Mouse (Mus musculus): Measurements from ENCODE around the gene Gm45713. TPM values are rescaled to one million over a fixed set of nuclear protein-coding genes. Genes with fewer than 3 reads are reported as not detected.

The Gm45713 gene
- polyA plus RNA-seq, 1 experiment from 2014 or later = 0.61 TPM

DNA sequence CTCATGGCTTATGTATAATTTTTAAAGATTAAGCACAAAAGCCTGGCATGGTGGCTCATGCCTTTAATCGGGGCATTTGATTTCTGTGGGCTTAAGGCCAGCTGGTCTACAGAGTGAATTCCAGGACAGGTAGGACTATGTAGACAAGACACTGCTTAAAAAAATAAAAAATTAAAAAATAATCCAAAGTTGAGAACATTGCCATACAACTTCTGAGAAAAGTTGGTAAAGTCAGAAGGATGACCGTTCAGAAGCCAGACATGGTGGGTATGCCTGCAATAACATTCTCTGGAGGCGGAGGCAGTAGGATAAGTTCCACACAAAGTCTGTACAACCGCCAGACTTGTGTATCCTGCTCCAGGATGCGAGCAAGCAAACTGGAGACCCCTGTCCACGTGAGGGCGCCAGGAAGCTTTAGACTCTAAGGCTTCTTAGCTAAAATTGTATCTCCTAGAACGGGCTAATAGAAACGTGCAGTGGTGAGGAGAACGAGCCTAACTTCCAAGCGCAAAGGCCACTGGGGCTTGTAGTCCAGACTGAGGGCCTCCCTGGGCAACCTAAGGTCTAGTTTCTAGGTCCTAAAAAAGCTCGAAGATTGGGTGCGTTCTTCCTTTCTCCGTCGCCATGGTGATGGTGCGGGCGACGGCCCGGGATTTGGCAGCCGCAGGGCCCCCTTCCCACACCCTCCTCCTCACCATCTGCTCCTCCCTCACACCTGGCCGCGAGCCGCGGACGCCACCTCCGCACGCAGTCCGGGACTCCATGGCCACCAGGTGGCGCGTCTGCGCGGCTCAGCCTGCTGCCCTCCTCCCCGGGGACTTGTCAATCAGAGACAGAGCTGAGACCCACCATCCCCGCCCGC is 25.8 kb upstream of the Gm45713 start:
- WGBS = 6% methylated on average over 29 of the region's 35 CpGs
- Histone ChIP-seq H3K4me3 (ENCODE audit: low read depth, low read length) (peak overlapping the region; percentile 41), H3K4me2 (ENCODE audit: low read depth, low read length) (peak overlapping the region; percentile 78), H3K9me3 (ENCODE audit: control insufficient read depth, low read length) (no peaks in the 10 kb centered on the region), H3K27me3 (replicated peaks; ENCODE audit: control insufficient read depth, insufficient read depth, low read length) (peaks cover 46% of the 10 kb centered on the region), H3K4me1 (ENCODE audit: control insufficient read depth, insufficient read depth, low read length) (0 out of 2 replicates have a peak, but pooled peaks cover 4% of the 10 kb centered on the region), H3K36me3 (ENCODE audit: control insufficient read depth, insufficient read depth, low read length) (peaks cover 37% of the 10 kb centered on the region; the same call in 1 of the 2 replicates), H3K27ac (replicated peaks; ENCODE audit: low read depth, low read length) (peak overlapping the region; percentile 34; the same call in 1 of the 2 replicates), H3K9ac (ENCODE audit: low read depth, low read length) (peak overlapping the region; percentile 43; the same call in 1 of the 2 replicates)
- peak; percentile 95 for ATAC-seq (ENCODE audit: low read depth)
- peak; percentile 98 for DNase-seq (ENCODE audit: low spot score)

DNA sequence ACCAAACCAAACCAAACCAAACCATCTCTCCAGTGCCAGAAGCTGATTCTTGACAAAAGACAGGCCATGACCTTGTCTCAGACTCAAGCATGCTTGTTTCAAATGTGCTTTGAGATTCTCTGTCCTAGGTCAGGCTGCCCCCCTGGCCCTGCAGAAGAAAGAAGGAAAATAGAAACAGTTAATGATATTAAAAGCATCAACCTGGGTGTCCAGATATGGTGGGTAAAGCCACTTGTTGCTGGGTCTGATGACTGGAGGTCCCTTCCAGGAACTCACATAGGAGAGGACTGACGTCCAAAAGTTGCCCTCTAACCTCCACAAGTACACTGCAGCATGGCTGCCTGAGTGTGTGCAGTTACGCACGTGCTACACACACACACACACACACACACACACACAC is 24.8 kb upstream of the Gm45713 start:
- Histone ChIP-seq H3K36me3 (ENCODE audit: control insufficient read depth, insufficient read depth, low read length) (peaks cover 45% of the 10 kb centered on the region; the same call in 1 of the 2 replicates), H3K4me2 (ENCODE audit: low read depth, low read length) (no peak overlapping the region), H3K4me1 (ENCODE audit: control insufficient read depth, insufficient read depth, low read length) (0 out of 2 replicates have a peak, but pooled peaks cover 4% of the 10 kb centered on the region), H3K27ac (replicated peaks; ENCODE audit: low read depth, low read length) (no peak overlapping the region), H3K9ac (ENCODE audit: low read depth, low read length) (no peak overlapping the region), H3K27me3 (replicated peaks; ENCODE audit: control insufficient read depth, insufficient read depth, low read length) (peaks cover 36% of the 10 kb centered on the region), H3K4me3 (ENCODE audit: low read depth, low read length) (no peak overlapping the region), H3K9me3 (ENCODE audit: control insufficient read depth, low read length) (no peaks in the 10 kb centered on the region)
- 85% methylated on average over 3 of the region's 3 CpGs for WGBS
- no peak for DNase-seq (ENCODE audit: low spot score)
- no peak for ATAC-seq (ENCODE audit: low read depth)

DNA sequence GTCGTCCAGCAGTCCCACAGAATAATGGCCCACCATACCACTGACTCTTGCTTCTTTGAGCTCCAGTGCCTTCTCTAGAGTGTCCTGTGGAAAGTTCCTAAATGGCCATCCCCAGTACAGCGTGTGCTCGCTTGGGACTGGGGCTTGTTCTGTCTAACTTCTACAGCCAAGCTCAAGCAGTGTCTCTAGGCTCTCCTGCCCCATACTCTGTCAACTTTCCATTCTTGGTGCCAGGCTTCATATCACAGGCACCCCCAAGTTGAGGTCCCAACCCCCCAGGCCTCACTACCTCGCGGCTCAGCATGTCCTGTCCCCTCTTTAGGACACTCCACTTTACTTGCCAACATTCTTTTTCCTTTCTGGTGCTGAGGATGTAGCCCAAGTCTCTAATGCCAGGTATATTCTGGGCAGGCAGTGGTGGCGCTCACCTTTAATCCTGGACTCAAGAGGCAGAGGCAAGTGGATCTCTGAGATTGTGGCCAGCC is 24.3 kb upstream of the Gm45713 start:
- H3K27ac ChIP-seq (replicated peaks; ENCODE audit: low read depth, low read length) = no peak overlapping the region
- peaks cover 31% of the 10 kb centered on the region for H3K27me3 ChIP-seq (replicated peaks; ENCODE audit: control insufficient read depth, insufficient read depth, low read length)
- H3K4me2 ChIP-seq (ENCODE audit: low read depth, low read length) = no peak overlapping the region
- no peak overlapping the region for H3K9ac ChIP-seq (ENCODE audit: low read depth, low read length)
- DNase-seq (ENCODE audit: low spot score) (no peak), ATAC-seq (ENCODE audit: low read depth) (no peak)
- peaks cover 6% of the 10 kb centered on the region; the same call in 1 of the 2 replicates for H3K4me1 ChIP-seq (ENCODE audit: control insufficient read depth, insufficient read depth, low read length)
- WGBS = 95% methylated on average over 6 of the region's 6 CpGs
- no peak overlapping the region for H3K4me3 ChIP-seq (ENCODE audit: low read depth, low read length)
- H3K36me3 ChIP-seq (ENCODE audit: control insufficient read depth, insufficient read depth, low read length) = peaks cover 45% of the 10 kb centered on the region; the same call in 1 of the 2 replicates
- H3K9me3 ChIP-seq (ENCODE audit: control insufficient read depth, low read length) = no peaks in the 10 kb centered on the region

DNA sequence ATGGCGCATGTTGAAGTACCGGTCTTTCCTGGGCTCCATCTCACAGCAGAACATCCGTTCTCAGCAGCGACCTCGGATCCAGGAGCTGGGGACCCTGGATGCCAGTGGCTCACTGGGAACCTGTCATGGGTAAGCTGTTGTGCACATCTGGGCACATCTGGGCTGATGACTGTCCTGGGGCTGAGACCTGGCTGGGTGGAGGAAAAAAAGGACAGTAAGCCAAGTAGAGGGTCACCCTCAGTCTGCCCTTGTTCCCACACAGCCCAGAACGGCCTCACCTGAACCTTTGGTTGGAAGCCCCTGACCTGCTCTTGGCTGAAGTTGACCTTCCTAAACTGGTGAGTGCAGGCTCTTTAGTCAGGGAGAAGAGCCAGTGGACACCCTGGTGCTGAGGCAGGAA is 23.0 kb upstream of the Gm45713 start:
- Histone ChIP-seq H3K4me3 (ENCODE audit: low read depth, low read length) (no peak overlapping the region), H3K4me1 (ENCODE audit: control insufficient read depth, insufficient read depth, low read length) (peaks cover 9% of the 10 kb centered on the region; the same call in 1 of the 2 replicates), H3K27ac (replicated peaks; ENCODE audit: low read depth, low read length) (no peak overlapping the region), H3K9ac (ENCODE audit: low read depth, low read length) (no peak overlapping the region), H3K4me2 (ENCODE audit: low read depth, low read length) (no peak overlapping the region), H3K36me3 (ENCODE audit: control insufficient read depth, insufficient read depth, low read length) (peaks cover 45% of the 10 kb centered on the region; the same call in 1 of the 2 replicates), H3K9me3 (ENCODE audit: control insufficient read depth, low read length) (no peaks in the 10 kb centered on the region), H3K27me3 (replicated peaks; ENCODE audit: control insufficient read depth, insufficient read depth, low read length) (peaks cover 17% of the 10 kb centered on the region)
- no peak for ATAC-seq (ENCODE audit: low read depth)
- 97% methylated on average over 6 of the region's 6 CpGs for WGBS
- DNase-seq (ENCODE audit: low spot score) = no peak

DNA sequence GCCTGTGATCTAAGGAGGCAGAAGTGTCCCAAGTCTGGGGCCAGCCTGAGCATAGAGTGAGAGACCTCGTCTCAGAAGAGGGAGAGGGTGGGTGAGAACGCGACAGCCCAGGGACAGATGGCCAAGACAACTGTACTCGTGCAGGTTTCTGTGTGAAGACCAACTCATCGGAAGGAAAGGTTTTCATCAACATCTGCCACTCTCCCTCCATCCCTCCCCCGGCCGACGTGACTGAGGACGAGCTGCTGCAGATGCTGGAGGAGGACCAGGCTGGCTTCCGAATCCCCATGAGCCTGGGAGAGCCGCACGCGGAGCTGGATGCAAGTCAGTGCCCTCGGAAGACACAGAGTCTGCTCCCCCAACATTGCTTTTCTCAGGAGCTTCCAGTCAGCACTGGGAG is 21.4 kb upstream of the Gm45713 start:
- Histone ChIP-seq H3K4me3 (ENCODE audit: low read depth, low read length) (no peak overlapping the region), H3K4me2 (ENCODE audit: low read depth, low read length) (no peak overlapping the region), H3K4me1 (ENCODE audit: control insufficient read depth, insufficient read depth, low read length) (peaks cover 12% of the 10 kb centered on the region), H3K27me3 (replicated peaks; ENCODE audit: control insufficient read depth, insufficient read depth, low read length) (peaks cover 2% of the 10 kb centered on the region; the same call in 1 of the 2 replicates), H3K27ac (replicated peaks; ENCODE audit: low read depth, low read length) (no peak overlapping the region), H3K36me3 (ENCODE audit: control insufficient read depth, insufficient read depth, low read length) (peaks cover 45% of the 10 kb centered on the region; the same call in 1 of the 2 replicates), H3K9me3 (ENCODE audit: control insufficient read depth, low read length) (no peaks in the 10 kb centered on the region), H3K9ac (ENCODE audit: low read depth, low read length) (no peak overlapping the region)
- 68% methylated on average over 14 of the region's 14 CpGs for WGBS
- ATAC-seq (ENCODE audit: low read depth) (no peak), DNase-seq (ENCODE audit: low spot score) (no peak)

DNA sequence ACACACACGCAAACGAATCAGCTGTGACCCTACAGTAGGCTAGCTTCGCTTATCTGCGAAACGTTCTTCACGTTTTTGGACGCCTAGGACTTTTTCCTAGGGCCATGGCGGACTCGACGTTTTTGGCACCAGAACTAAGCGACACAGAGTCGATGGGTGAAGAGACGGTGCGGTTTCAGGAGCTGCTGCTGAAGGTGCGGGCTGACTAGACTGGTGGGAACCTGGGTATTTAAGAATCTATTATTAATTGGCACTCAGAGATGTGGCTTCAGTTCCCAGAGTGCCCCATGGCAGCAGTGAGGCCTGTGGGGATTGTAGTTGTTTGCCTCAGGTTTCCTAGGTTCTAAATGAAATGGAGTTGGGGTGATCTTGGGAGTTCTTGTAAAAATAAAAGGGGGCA is 20.2 kb upstream of the Gm45713 start:
- Histone ChIP-seq H3K9me3 (ENCODE audit: control insufficient read depth, low read length) (no peaks in the 10 kb centered on the region), H3K27me3 (replicated peaks; ENCODE audit: control insufficient read depth, insufficient read depth, low read length) (no peaks in the 10 kb centered on the region), H3K4me1 (ENCODE audit: control insufficient read depth, insufficient read depth, low read length) (peaks cover 11% of the 10 kb centered on the region), H3K9ac (ENCODE audit: low read depth, low read length) (no peak overlapping the region), H3K36me3 (ENCODE audit: control insufficient read depth, insufficient read depth, low read length) (peaks cover 44% of the 10 kb centered on the region; the same call in 1 of the 2 replicates), H3K4me3 (ENCODE audit: low read depth, low read length) (no peak overlapping the region), H3K4me2 (ENCODE audit: low read depth, low read length) (no peak overlapping the region), H3K27ac (replicated peaks; ENCODE audit: low read depth, low read length) (no peak overlapping the region)
- 95% methylated on average over 15 of the region's 15 CpGs for WGBS
- ATAC-seq (ENCODE audit: low read depth) (no peak), DNase-seq (ENCODE audit: low spot score) (no peak)

DNA sequence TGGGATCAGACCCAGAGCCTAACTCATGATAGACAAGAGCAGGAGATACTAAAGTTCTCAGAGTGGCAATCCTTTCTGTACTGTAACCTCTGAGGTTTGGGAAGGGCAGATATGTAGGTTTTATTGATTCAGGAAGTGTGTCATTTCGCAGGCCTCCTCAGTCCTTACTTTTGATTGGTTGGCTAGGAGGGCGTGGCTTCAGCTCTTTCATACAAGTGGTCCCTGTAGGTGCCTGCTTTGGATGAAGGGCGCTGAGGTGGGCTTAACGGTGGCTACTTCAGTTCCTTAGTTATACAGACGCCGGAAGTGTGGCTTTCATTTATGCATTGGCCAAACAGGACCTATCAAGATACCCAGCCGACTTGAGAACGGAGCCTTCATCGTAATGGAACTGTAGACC is 19.6 kb upstream of the Gm45713 start:
- Histone ChIP-seq H3K9me3 (ENCODE audit: control insufficient read depth, low read length) (no peaks in the 10 kb centered on the region), H3K9ac (ENCODE audit: low read depth, low read length) (no peak overlapping the region), H3K36me3 (ENCODE audit: control insufficient read depth, insufficient read depth, low read length) (peaks cover 37% of the 10 kb centered on the region; the same call in 1 of the 2 replicates), H3K27me3 (replicated peaks; ENCODE audit: control insufficient read depth, insufficient read depth, low read length) (no peaks in the 10 kb centered on the region), H3K4me2 (ENCODE audit: low read depth, low read length) (peak overlapping the region; percentile 86), H3K4me1 (ENCODE audit: control insufficient read depth, insufficient read depth, low read length) (peaks cover 11% of the 10 kb centered on the region), H3K27ac (replicated peaks; ENCODE audit: low read depth, low read length) (peak overlapping the region; percentile 70), H3K4me3 (ENCODE audit: low read depth, low read length) (no peak overlapping the region)
- ATAC-seq (ENCODE audit: low read depth) = no peak
- no peak for DNase-seq (ENCODE audit: low spot score)
- WGBS = 88% methylated on average over 9 of the region's 9 CpGs

DNA sequence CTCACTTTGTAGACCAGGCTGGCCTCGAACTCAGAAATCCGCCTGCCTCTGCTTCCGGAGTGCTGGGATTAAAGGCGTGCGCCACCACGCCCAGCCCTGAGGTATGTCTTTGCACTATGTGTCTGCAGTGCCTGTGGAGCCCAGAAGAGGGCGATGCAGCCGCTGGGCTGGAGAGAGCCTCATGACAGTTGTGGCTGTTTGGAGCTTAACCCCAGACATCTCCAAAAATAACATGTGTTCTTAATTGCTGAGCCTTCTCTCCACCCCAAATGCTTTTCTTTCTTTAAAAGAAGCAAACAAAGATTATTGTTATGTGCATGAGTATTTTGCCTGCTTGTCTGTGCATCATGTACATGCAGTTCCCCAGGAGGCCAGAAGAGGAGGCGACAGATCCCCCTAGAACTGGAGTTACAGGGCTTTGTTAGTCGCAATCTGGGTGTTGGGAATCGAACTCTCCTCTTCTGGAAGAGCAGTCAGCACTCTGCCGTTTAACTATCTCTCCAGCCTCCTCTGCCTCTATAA is 19.0 kb upstream of the Gm45713 start:
- H3K36me3 ChIP-seq (ENCODE audit: control insufficient read depth, insufficient read depth, low read length) = peaks cover 33% of the 10 kb centered on the region; the same call in 1 of the 2 replicates
- peak overlapping the region; percentile 73 for H3K4me3 ChIP-seq (ENCODE audit: low read depth, low read length)
- ATAC-seq (ENCODE audit: low read depth) (no peak; the same call in 1 of the 2 replicates), DNase-seq (ENCODE audit: low spot score) (peak; percentile 44)
- peaks cover 11% of the 10 kb centered on the region for H3K4me1 ChIP-seq (ENCODE audit: control insufficient read depth, insufficient read depth, low read length)
- peak overlapping the region; percentile 70 for H3K27ac ChIP-seq (replicated peaks; ENCODE audit: low read depth, low read length)
- H3K4me2 ChIP-seq (ENCODE audit: low read depth, low read length) = peak overlapping the region; percentile 86
- H3K9ac ChIP-seq (ENCODE audit: low read depth, low read length) = peak overlapping the region; percentile 8; the same call in 1 of the 2 replicates
- no peaks in the 10 kb centered on the region for H3K9me3 ChIP-seq (ENCODE audit: control insufficient read depth, low read length)
- 76% methylated on average over 12 of the region's 12 CpGs for WGBS
- no peaks in the 10 kb centered on the region for H3K27me3 ChIP-seq (replicated peaks; ENCODE audit: control insufficient read depth, insufficient read depth, low read length)

Data from embryonic facial prominence, embryonic 14.5 days (tissue).